Mouse (Mus musculus) embryonic fibroblast, embryonic 13.5 days (primary cell): Measurements from ENCODE around the gene Gm17364. TPM values are rescaled to one million over a fixed set of nuclear protein-coding genes. Genes with fewer than 3 reads are reported as not detected.

Source experiments
- H3K27ac ChIP-seq: 2 replicates; pipeline ENCODE4 v1.5.1; 2012; ENCODE audit warnings: low read length, control low read depth, inconsistent platforms; ENCODE audit not compliant: insufficient read depth
- H3K4me1 ChIP-seq: 2 replicates; pipeline ENCODE4 v1.6.1; 2011; ENCODE audit warnings: low read length; ENCODE audit not compliant: control insufficient read depth, insufficient read depth
- H3K4me3 ChIP-seq: 2 replicates; pipeline ENCODE4 v1.5.1; 2011; ENCODE audit warnings: mild to moderate bottlenecking, control low read depth, low read length; ENCODE audit not compliant: insufficient read depth
- CTCF ChIP-seq: IDR thresholded peaks from 2 replicates; pipeline ENCODE4 v1.5.1; 2011; ENCODE audit warnings: mild to moderate bottlenecking, control low read depth, low read length, moderate library complexity, borderline replicate concordance; ENCODE audit not compliant: insufficient read depth
- POLR2A ChIP-seq: IDR thresholded peaks from 2 replicates; pipeline ENCODE4 v1.6.1; 2011; ENCODE audit warnings: low read depth, mild to moderate bottlenecking, control low read depth, low read length, moderate library complexity
- polyA plus RNA-seq: library from polyadenylated mRNA; stranded (reverse); fragments of >200 nt; gene quantifications from 2 replicates; pipeline ENCODE4 v1.2.4, GENCODE M21; 2011; ENCODE audit warnings: low read depth; ENCODE audit not compliant: missing spikeins, insufficient read length

Gm17364 gene
- not detected in 2 replicates for polyA plus RNA-seq

DNA sequence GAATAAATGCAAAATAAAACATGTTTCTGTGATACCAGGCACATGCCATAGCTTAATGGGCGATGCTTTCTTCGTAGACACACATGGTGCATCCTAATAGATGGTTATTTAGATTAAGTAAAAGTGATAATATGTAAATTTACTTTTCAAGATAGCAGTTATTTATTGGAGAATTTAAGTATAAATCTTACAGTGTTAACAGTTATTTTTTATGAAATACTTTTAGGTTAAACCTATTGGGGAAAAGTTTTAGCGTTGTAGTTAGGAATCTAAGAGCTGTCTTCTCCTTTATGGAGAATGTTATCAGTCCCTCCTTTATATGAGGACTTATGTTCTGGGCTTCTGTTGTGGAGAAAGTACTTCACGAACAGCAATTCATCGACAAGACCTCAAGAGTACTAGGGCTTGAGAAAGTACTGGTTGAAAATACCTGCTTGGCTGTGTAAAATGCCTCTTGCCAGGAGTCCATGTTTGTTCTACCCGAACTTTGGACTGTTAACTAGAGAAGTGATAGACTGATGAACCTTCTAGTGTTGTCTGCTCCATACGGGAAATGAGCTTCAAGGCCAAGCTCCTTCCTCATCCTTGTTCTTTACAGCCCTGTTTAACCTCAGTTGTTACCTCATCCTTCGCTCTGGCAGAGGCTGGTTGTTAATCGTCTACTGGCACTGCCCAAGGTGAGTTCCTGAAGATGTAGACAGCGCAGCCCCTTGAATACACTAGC, at the start of gene Gm17364:
Gene Gm17364, minus strand, starts transcription at position 51 of the 724 bp plus-strand sequence.
- Histone ChIP-seq H3K4me1 (no peaks in the 10 kb centered on the region), H3K27ac (no peak within 1 kb of the TSS), H3K4me3 (no peak within 1 kb of the TSS)
- TF ChIP-seq CTCF, result no peak
- TF ChIP-seq POLR2A, result no peak

DNA sequence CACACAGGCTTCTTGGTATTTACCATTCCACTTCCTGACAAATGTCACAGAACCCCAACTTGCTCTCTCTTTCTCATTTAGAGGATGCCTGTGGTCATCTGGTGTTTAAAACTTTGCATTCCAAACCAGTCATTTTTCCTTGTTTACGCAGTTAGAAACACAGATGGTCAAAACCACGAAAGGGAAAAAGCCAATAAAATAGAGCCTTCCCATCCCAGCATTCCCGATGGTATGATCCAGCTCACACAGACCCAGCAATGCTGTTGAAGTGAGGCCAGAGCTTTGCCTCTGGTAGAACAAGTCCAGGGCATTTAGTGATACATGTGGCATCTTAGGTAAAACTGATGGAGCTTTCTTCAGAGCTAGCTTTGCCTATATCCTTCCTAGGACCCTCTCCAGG, 47.7 kb upstream of the Gm17364 start:
- H3K4me3 ChIP-seq, result no peak overlapping the region

DNA sequence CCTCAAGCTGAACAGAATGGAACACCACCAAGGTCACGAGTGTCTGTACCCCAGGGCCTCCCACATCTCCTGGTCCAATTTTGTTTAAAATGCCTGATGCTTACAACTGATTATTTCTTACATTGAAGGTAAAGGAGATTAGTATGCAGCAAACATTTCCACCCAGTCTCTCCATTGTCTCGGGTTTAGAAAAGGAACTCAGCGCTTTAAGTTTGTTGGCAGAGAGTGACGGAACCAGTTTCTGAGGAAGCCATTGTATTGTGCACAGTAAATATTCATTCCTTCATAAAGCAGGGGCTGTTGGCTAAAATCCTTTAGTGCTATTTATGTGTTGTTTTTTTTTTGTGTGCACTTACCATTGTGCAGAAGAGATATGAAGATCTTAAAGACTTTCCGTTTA, 47.0 kb upstream of the Gm17364 start:
- no peak overlapping the region for H3K4me3 ChIP-seq
- peak overlapping the region; percentile 38 for H3K27ac ChIP-seq
- TF ChIP-seq POLR2A (no peak), CTCF (no peak)
- H3K4me1 ChIP-seq, result peaks cover 8% of the 10 kb centered on the region

More for the DNA sequence above, 47.7 kb upstream of the Gm17364 start:
- Histone ChIP-seq H3K4me1 (peaks cover 8% of the 10 kb centered on the region), H3K27ac (peak overlapping the region; percentile 82)
- TF ChIP-seq POLR2A (0 out of 2 replicates have a peak, but pooled peaks have one; percentile 20), CTCF (no peak)

DNA sequence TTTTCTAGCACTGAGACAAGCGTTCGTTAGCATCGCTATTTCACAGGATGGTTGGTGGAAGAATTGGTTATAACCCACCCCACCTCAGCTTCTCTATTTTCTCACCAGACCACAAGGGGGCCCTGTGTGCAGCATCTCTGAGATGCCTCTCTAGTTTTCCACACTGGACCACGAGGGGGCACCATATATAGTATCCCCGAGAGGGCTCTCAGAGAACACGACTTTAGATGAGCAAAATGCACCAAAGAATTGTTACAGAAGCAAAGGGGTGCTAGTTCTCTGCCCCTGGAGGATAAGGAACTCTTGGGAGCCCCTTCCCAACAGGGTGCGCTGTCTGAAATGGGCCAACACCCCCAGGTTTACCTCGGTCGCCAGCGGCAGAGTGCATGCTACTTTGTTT, 28.9 kb upstream of the Gm17364 start:
- H3K4me1 ChIP-seq, result no peaks in the 10 kb centered on the region
- H3K27ac ChIP-seq, result no peak overlapping the region
- H3K4me3 ChIP-seq, result no peak overlapping the region
- no peak for TF ChIP-seq POLR2A
- no peak for TF ChIP-seq CTCF

DNA sequence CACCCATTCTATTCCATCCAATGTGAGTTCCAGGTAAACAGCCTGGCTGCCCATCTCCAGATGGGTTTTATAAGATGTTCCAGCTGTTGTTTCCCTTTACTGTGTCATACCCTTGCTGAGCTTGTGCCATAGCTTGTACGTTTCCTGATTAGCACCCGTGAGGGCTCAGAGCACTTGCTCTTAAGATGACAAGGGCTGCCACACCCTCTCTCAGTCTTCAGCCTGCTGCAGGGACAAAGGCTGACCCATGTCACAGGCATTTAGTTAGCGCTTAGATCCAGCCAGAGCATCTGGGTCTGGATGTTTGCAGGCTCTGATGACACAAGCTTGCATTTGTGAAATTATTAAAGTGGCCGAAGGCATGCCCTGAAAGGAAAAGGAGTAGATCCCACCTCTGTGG, 26.3 kb upstream of the Gm17364 start:
- Histone ChIP-seq H3K4me1 (no peaks in the 10 kb centered on the region), H3K27ac (no peak overlapping the region), H3K4me3 (no peak overlapping the region)
- no peak for TF ChIP-seq CTCF
- TF ChIP-seq POLR2A, result no peak

DNA sequence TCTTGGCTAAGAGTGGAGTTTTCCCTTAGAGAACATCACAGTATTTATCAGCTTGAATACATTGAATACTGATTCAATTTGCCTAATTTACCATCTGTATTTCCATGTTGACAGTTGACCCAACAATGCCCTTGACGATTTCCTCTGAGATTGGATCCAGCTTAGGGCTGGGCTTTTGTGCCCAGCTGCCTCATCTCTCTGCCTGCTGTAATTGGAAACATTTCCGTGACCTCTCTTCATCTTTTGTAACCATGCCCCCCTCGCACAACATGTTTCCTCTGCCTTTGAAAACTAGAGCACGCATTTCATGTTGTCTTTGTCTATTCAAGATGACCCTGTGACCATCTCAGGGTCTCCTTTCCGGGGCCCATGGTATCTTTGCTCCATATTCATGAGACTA, 25.2 kb upstream of the Gm17364 start:
- TF ChIP-seq POLR2A (no peak), CTCF (no peak)
- Histone ChIP-seq H3K27ac (no peak overlapping the region), H3K4me3 (no peak overlapping the region), H3K4me1 (no peaks in the 10 kb centered on the region)

DNA sequence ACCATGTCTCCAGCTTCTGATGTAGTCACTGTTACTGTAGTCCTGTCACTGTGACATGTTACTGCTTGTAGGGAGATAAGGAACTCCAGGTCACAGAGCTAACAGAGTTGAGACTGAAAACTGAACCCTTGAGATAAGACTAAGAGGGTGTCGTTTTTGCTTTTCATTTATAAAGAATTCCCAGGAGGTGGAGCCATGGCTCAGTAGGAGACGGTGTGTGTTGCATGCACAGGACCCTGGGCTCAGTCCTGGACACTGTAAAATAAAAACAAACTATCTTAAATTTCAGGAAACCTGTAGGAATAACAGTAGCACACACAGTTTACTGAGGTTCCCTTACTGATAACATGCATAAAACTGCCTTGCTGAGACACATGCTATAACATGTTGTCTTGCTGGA, 24.8 kb upstream of the Gm17364 start:
- Histone ChIP-seq H3K27ac (no peak overlapping the region), H3K4me3 (no peak overlapping the region), H3K4me1 (no peaks in the 10 kb centered on the region)
- TF ChIP-seq CTCF (no peak), POLR2A (no peak)

DNA sequence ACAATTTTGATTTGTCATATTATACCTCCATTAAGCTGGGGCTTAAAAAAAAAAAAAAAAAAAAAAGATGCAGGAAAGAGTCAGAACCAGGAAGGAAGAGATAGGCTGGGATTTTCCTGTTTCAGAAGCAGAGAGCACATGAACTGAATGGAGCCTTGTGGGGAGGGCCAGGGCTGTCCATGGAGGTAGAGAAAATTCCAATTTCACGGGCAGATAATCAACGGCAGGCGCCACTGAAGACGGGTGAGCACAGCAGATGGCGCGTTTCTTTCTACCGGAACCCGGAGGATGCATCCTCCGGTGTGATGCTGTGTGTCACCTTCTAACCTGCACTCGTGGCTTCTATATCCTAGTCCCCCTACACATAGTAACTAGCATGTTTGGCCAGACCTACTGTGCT, 22.6 kb upstream of the Gm17364 start:
- H3K27ac ChIP-seq, result no peak overlapping the region
- H3K4me3 ChIP-seq, result no peak overlapping the region
- TF ChIP-seq CTCF (no peak), POLR2A (no peak)
- H3K4me1 ChIP-seq, result no peaks in the 10 kb centered on the region

DNA sequence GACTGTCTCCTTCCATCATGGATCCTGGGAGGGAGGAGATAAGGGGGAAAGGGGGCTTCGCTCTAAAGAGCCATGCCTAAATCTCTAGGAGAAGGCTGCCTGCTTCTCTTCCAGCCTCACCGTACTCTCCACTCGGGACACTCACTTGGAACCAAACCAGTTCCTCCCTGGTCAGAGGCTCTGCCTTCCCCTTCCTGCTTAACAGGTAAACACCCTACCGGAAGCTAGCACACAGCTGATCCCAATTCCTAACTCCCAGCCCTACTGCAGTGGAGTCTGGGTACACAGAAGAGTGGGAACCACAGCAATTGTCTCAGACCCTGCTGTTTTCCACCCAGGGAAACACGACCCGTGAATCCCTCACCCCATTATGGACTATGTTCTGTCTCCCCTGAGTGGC, 22.1 kb upstream of the Gm17364 start:
- Histone ChIP-seq H3K4me1 (no peaks in the 10 kb centered on the region), H3K27ac (no peak overlapping the region), H3K4me3 (no peak overlapping the region)
- TF ChIP-seq POLR2A, result no peak
- TF ChIP-seq CTCF, result no peak

DNA sequence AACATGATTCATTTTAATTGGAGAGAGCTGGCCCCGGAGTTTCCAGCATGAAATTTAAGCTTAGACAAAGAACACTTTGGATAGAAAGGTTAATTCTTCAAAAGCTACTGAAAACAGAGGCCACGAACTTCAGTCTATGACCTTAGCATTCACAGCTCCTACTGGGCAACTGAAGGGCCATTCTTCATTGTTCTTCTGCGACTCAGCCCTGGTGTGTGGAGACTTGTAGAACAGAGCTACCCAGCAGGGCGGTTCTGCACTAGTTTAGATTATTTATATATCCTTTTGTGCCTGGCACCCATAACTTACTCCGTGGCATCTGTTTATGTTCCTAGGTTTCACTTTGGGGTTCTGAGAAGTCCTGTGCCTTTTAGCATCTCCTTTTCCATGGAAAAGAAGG, 19.8 kb upstream of the Gm17364 start:
- H3K4me3 ChIP-seq, result no peak overlapping the region
- TF ChIP-seq POLR2A (no peak), CTCF (no peak)
- no peak overlapping the region for H3K27ac ChIP-seq
- no peaks in the 10 kb centered on the region for H3K4me1 ChIP-seq
